7 mouse cellular contexts compared by ENCODE assay signal in the genomic region with DNA sequence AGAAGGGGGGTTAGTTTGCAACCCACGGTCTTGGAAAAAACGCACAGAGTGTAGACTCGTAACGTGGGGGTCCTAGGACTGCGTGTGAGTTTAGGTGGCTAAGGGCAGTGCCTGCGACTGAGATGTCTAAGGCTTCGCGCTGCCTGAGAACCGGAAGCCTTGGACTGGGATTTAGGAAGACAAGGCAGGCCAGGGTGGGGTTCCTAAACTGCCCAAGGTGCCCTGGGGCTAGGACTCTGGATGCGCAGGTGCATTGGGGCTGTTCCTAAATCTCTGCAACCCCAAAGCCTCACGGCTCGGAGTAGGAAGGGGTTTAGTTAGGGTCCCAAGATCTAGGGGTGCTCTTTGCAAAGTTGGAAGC. TPM values are rescaled to one million over a fixed set of nuclear protein-coding genes. Genes with fewer than 3 reads are reported as not detected.
DNase-seq lines count a peak whose midpoint lies in the region; ATAC-seq lines count a peak whose summit lies in the region.

No protein-coding gene starts in this region.

- WGBS in lung, embryonic 15.5 days = under 1% methylated on average over 12 of the region's 12 CpGs
- under 1% methylated on average over 12 of the region's 12 CpGs for WGBS in hindbrain, embryonic 13.5 days
- 2% methylated on average over 12 of the region's 12 CpGs for WGBS in midbrain, embryonic 10.5 days

- peak overlapping the region; percentile 92 for H3K9ac ChIP-seq in lung, embryonic 15.5 days
- H3K9ac ChIP-seq in hindbrain, embryonic 13.5 days = peak overlapping the region; percentile 93

- no peak for DNase-seq in lung, postnatal 36 days
- peak; percentile 57 for DNase-seq in embryo, embryonic 11 days
- peak; percentile 47 for DNase-seq in midbrain, embryonic 10.5 days (ENCODE audit: low spot score)
- DNase-seq in c-Kit-positive CD71-positive TER-119-positive erythroid progenitor cells, embryonic 14.5 days (ENCODE audit: low spot score) = no peak
- DNase-seq in layer of hippocampus, postnatal 14 days (ENCODE audit: low spot score in 2 of 2) = no peak

- H3K9me3 ChIP-seq in lung, embryonic 15.5 days = no peaks in the 10 kb centered on the region
- no peaks in the 10 kb centered on the region for H3K9me3 ChIP-seq in hindbrain, embryonic 13.5 days
- H3K9me3 ChIP-seq in midbrain, embryonic 10.5 days (replicated peaks) = no peaks in the 10 kb centered on the region

- H3K4me3 ChIP-seq in lung, embryonic 15.5 days = peak overlapping the region; percentile 88
- H3K4me3 ChIP-seq in hindbrain, embryonic 13.5 days = peak overlapping the region; percentile 68
- peak overlapping the region; percentile 85 for H3K4me3 ChIP-seq in midbrain, embryonic 10.5 days

- peak overlapping the region; percentile 91 for H3K4me2 ChIP-seq in lung, embryonic 15.5 days
- peak overlapping the region; percentile 92 for H3K4me2 ChIP-seq in hindbrain, embryonic 13.5 days

- no peak for ATAC-seq in lung, embryonic 15.5 days (ENCODE audit: borderline replicate concordance, extremely low read depth, low FRiP score, low TSS enrichment)
- no peak for ATAC-seq in hindbrain, embryonic 13.5 days (ENCODE audit: low FRiP score)

- peak overlapping the region; percentile 74; the same call in 1 of the 2 replicates for H3K27ac ChIP-seq in lung, embryonic 15.5 days
- peak overlapping the region; percentile 62; the same call in 1 of the 2 replicates for H3K27ac ChIP-seq in hindbrain, embryonic 13.5 days
- H3K27ac ChIP-seq in midbrain, embryonic 10.5 days (replicated peaks) = peak overlapping the region; percentile 90

- no peaks in the 10 kb centered on the region for H3K36me3 ChIP-seq in lung, embryonic 15.5 days
- no peaks in the 10 kb centered on the region for H3K36me3 ChIP-seq in hindbrain, embryonic 13.5 days
- peaks cover 8% of the 10 kb centered on the region for H3K36me3 ChIP-seq in midbrain, embryonic 10.5 days

- H3K4me1 ChIP-seq in lung, embryonic 15.5 days = peaks cover 39% of the 10 kb centered on the region
- H3K4me1 ChIP-seq in hindbrain, embryonic 13.5 days (replicated peaks) = peaks cover 47% of the 10 kb centered on the region
- H3K4me1 ChIP-seq in midbrain, embryonic 10.5 days = peaks cover 41% of the 10 kb centered on the region

- peaks cover 7% of the 10 kb centered on the region; the same call in 1 of the 2 replicates for H3K27me3 ChIP-seq in lung, embryonic 15.5 days
- peaks cover 15% of the 10 kb centered on the region; the same call in 1 of the 2 replicates for H3K27me3 ChIP-seq in hindbrain, embryonic 13.5 days
- H3K27me3 ChIP-seq in midbrain, embryonic 10.5 days (ENCODE audit: low read depth, poor library complexity, severe bottlenecking) = peaks cover 17% of the 10 kb centered on the region

RNA-seq across cellular contexts. Expression of gene Gm20431, which starts 0.7 kb away (rescaled TPM):
- polyA plus RNA-seq in lung, embryonic 15.5 days (2015; fragmentation: Nextera tagmentation; extraction: Ambion mirVana) = 3.2 and 3.5 TPM in 2 replicates
- 10.0 and 11.0 TPM in 2 replicates for polyA plus RNA-seq in hindbrain, embryonic 13.5 days (2015; fragmentation: Nextera tagmentation; extraction: Ambion mirVana)
- 2.4 and 3.6 TPM in 2 replicates for polyA plus RNA-seq in midbrain, embryonic 10.5 days (2016; fragmentation: Nextera tagmentation; extraction: Ambion mirVana)
- 10 to 100 TPM; 38.9 to 50.9 TPM for total RNA-seq in layer of hippocampus, postnatal 14 days (2021)

RNA-seq across cellular contexts. Expression of gene Cebpb, which starts 28.1 kb away (rescaled TPM):
- 61.4 and 68.1 TPM in 2 replicates for polyA plus RNA-seq in lung, embryonic 15.5 days (2015; fragmentation: Nextera tagmentation; extraction: Ambion mirVana)
- 0.60 and 0.88 TPM in 2 replicates for polyA plus RNA-seq in hindbrain, embryonic 13.5 days (2015; fragmentation: Nextera tagmentation; extraction: Ambion mirVana)
- 0.30 and 0.48 TPM in 2 replicates for polyA plus RNA-seq in midbrain, embryonic 10.5 days (2016; fragmentation: Nextera tagmentation; extraction: Ambion mirVana)
- total RNA-seq in layer of hippocampus, postnatal 14 days (2021) = 10 to 100 TPM; 18.6 to 21.7 TPM

RNA-seq across cellular contexts. Expression of gene Ube2v1, which starts 28.7 kb away (rescaled TPM):
- polyA plus RNA-seq in lung, embryonic 15.5 days (2015; fragmentation: Nextera tagmentation; extraction: Ambion mirVana) = 280 and 282 TPM in 2 replicates
- polyA plus RNA-seq in hindbrain, embryonic 13.5 days (2015; fragmentation: Nextera tagmentation; extraction: Ambion mirVana) = 310 and 311 TPM in 2 replicates
- 410 and 413 TPM in 2 replicates for polyA plus RNA-seq in midbrain, embryonic 10.5 days (2016; fragmentation: Nextera tagmentation; extraction: Ambion mirVana)
- 100 to 1,000 TPM; 242 to 247 TPM for total RNA-seq in layer of hippocampus, postnatal 14 days (2021)

RNA-seq across cellular contexts. Expression of gene Tmem189, which starts 29.0 kb away (rescaled TPM):
- 41.7 and 43.8 TPM in 2 replicates for polyA plus RNA-seq in lung, embryonic 15.5 days (2015; fragmentation: Nextera tagmentation; extraction: Ambion mirVana)
- polyA plus RNA-seq in hindbrain, embryonic 13.5 days (2015; fragmentation: Nextera tagmentation; extraction: Ambion mirVana) = 30.8 and 33.5 TPM in 2 replicates
- polyA plus RNA-seq in midbrain, embryonic 10.5 days (2016; fragmentation: Nextera tagmentation; extraction: Ambion mirVana) = 35.7 and 35.8 TPM in 2 replicates
- total RNA-seq in layer of hippocampus, postnatal 14 days (2021) = 10 to 100 TPM; 69.5 to 71.9 TPM

Comparison
In these comparisons a context has a peak if more than half of its experiments do, and no peak if none do; other contexts are left out.
1. DNase-seq: peak in embryo, embryonic 11 days (single experiment) and midbrain, embryonic 10.5 days (single experiment); none in lung, postnatal 36 days (single experiment), c-Kit-positive CD71-positive TER-119-positive erythroid progenitor cells, embryonic 14.5 days (single experiment) and layer of hippocampus, postnatal 14 days (0 of 2).
2. RNA of gene Cebpb, which starts 28.1 kb away (polyA plus RNA-seq): 61.4 to 68.1 TPM in lung, embryonic 15.5 days; 0.60 to 0.88 TPM in hindbrain, embryonic 13.5 days and 0.30 to 0.48 TPM in midbrain, embryonic 10.5 days; every median in the first group is over 10 times any median in the second.
3. Peak in every context shown above with its lines, with median percentiles within 50 percentile points of each other: H3K27ac ChIP-seq and H3K4me3 ChIP-seq.